Mouse (Mus musculus) activated CD4-positive, CD25-positive, alpha-beta regulatory T cell (primary cell): ENCODE data around the gene Impad1. TPM values are rescaled to one million over a fixed set of nuclear protein-coding genes. Genes with fewer than 3 reads are reported as not detected.

ENCODE experiments used
- polyA plus RNA-seq, 2 experiments: library from polyadenylated mRNA; unstranded; fragments of 100-300 nt; shearing (Covaris generic); gene quantifications; one replicate each; pipeline ENCODE4 v1.2.1; 2017

Impad1 gene
- 10 to 100 TPM; 10.5 to 13.6 TPM for polyA plus RNA-seq

DNA sequence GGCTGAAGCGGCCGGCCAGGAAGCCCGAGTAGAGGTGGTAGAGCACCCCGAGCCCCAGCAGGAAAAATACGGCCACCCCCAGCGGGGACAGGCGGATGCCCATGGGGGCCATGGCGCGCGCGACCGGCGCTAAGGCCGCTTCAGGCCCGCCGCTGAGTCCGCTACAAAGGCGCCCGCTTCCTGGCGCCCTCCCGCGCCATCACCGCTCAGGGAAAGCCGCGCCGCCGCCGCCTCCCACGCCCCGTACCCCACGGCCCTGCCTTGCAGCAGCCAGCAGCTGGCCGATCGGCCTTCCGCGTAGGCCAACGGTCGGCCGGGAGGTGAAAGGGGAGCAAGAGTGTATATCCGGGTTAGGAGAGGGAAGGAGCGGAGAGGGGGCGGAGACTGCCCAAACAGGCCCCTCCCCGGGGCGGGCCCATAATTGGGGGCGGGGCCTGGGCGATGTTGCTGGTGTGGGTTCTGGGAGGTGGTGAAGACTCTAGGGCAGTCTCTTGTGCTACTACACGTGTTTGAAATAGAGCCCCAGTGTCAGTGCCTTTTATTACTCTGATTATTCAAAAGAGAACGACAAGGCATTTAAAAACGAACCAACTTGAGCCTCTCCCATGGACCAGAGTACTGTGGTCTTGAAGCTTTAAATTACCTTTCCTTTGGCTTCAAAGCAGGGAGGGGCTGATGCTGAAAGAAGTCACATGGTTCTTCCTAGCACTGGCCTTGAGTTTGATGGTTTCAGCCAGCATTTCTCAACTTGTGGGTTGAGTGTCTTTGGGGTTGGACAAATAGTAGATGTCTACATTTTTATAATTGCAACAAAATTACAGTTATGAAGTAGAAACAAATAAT lies at the start of gene Impad1:
TSS of gene Impad1 (minus strand) at position 364 of the 843 bp plus-strand sequence.

